Mouse (Mus musculus): ENCODE measurements around the gene Fam185a.

Gene Fam185a

DNA sequence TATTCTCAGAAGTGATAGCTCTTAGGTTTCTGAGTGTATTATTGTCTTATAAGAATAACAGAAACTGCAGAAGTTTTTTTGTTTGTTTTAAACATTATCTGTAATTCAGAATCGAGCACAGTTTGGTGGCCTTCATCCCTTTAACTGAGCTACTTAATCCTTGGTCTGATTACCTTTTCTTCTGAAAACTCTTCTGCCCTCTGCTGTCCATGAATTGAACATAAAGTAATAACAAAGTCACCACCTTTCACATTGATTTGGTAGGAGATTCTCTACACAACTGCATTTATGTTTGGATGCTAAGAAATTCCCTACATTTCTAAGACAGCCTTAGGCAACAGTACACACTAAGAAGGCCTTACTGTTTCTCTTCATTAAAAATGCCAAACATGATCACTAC, 4.1 kb upstream of the Fam185a start:
- DNase-seq (ENCODE audit: low read depth in 1 of 2, low spot score in 2 of 2), result no peak

DNA sequence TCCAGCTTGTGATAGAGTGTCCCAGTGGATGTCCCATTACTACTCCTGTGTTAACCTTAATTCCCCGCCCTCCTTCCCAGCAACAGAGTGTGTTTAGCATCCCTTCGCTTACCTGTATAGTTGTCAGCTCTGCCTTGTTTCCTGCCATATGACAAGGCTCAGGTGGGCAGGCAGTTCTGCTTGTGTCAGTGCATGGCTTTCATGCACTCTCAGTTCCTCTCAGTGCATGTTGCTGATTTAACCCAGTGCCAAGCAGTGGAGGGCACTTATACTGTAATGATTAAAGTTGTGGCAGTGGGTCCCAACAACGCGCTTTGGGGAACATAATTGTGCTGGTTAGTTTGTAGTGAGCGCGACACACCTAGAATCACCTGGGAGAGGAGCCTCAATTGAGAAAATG, 1.9 kb downstream of the Fam185a start:
- DNase-seq (ENCODE audit: low read depth in 1 of 2, low spot score in 2 of 2), result no peak

DNA sequence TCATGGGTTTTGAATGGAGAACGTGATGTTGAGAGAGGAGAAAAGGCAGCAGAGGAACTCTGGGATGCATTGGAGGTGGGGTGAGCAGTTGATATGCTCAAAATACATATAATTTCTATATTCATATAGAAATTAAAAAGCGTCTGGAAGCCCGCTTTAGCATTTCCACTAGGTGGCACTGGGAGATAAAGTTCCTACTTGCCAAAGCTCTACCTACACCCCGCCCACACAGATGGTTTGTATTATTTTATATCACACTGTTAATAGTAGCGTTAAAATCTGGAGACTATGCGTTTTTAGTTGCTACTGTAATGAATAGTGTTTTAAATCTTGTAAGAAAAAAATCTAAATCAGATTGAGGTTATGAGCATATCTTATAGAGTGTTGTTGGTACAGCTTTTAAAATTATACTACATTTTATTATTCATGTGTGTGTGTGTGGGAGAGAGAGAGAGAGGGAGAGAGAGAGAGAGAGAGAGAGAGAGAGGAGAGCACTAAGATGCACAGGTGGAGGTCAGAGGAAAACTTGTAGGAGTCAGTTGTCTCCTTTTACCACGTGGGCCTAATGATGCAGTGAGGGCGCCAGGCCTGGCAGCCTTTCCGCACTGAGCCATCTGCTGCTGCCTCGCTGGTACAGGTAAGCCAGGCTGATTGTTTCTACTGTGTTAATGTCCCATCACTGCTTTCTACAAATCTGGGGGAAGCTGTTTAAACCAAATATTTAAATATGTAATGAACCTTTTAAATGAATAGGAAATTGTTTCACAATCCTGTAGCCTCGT, 9.6 kb downstream of the Fam185a start:
- no peak for DNase-seq (ENCODE audit: low read depth in 1 of 2, low spot score in 2 of 2)

DNA sequence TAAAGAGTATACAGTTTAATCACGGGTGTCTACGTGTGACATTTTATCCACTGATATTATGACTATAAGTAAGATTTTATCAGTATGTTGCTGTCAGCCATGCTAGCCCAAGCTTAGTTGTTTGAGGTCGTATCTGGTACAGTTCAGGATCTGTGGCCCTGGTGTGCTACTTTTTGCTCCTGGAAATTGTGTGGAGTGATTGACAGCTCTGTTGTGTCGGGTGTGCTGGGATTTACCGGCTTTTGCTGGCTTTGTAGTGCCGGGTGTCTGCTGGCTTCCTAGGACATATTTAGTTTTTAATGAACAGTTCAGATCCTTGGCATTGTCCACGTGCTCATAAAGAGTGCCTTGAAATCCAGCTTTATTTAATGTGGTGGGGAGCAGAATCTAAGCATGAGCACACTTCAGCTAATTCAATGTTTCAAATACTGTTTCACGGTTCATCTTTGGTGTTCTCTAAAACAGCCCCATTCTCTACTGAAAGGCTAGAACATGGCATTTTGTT, 11.8 kb downstream of the Fam185a start:
- DNase-seq (ENCODE audit: low read depth in 1 of 2, low spot score in 2 of 2), result no peak

DNA sequence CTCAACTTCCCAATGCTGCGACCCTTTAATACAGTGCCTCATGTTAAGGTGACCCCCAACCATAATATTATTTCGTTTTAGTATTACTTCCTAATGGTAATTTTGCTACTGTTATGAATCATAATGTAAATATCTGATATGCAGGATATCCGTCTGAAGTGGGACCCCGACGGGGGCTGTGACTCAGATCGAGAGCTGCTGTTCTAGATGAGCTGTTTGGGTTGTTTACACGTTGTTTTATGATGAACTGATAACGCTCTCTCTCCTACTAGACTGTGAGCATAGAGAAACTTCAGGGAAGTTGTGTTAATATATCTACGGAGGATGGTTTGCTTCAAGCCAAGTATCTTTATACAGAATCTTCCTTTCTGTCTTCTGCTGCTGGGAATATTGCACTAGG, 13.7 kb downstream of the Fam185a start:
- no peak for DNase-seq (ENCODE audit: low read depth in 1 of 2, low spot score in 2 of 2)

DNA sequence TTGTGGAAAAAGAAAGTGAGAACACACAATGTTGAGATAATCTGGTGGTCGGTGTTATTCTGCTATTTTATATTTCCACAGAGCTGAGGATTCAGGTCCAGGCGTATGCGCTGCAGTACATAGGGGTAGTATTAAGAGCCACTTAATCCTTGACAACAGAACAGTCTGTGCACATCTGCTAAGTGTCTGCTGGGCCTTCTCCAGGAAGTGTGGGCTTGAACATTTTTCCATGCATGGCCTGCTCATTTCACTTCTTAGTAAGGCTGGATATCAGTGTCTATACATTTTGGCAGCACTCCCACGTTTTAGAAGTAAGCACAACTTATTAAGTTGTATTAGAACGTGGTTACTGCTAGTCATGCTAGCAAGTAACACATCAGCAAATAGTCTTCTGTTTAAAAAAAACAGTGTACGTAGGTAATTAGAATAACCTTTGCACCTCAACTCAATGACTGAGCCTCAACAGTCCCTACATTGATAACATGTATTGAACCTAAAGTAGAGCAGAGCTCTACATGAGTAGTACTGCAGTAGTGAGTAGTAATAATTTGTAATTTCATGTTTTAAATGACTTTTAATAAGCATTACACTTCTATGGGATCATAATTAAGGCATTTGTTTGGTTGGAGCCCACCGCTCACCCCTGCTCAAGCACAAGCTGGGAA, 14.8 kb downstream of the Fam185a start:
- DNase-seq (ENCODE audit: low read depth in 1 of 2, low spot score in 2 of 2), result no peak

DNA sequence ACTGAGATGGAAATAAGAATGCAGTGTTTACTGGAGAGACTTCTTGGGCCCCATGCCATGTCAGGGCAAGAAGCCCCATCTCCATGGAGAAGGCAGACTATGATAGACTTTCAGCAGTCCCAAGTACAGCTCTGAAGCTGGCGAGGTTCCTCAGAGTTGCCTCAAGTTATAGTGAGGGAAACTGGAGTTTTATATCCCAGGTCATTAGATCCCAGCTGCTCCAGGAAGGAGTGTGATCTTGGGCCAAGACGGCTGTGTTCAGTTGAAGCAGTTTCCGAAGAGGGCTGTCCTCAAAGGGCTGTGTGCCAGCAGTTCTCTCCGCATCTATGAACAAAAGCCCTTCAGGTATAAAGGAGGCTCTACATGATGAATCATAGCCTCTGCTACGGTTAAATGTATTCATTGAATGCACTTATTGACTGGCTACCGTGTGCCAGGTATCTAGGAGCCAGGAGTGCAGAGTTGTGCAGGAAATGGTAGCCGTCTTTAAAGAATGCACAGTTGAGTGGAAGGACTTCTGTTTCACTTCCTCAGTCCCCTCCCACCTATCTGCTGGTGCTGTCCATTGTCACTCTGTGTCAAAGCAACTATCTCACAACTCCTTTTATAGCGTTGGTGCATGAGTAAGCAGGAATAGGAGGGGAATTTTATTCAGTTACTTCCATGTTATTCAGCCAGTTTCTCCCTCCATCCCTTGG, 16.2 kb downstream of the Fam185a start:
- DNase-seq (ENCODE audit: low read depth in 1 of 2, low spot score in 2 of 2), result no peak

DNA sequence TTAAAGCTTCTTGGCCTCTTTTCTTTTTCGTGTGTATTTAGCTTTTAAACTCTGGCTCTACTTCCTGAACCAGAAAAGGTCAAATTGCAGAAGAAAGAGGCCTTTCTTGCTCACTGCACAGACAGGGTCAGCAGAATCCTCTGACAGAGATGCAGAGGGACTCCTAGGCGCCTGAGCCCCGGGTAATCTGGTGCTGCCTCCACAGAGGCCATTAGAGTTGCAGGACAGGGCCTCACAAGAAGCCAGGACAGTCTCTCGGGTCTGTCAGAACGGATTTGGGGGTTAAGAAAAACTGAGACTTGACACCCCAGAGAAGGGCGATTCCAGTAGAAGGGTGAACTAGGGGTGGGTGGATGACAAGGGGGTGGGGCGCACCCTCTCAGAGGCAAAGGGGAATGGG, 42.6 kb downstream of the Fam185a start:
- no peak for DNase-seq (ENCODE audit: low read depth in 1 of 2, low spot score in 2 of 2)

DNA sequence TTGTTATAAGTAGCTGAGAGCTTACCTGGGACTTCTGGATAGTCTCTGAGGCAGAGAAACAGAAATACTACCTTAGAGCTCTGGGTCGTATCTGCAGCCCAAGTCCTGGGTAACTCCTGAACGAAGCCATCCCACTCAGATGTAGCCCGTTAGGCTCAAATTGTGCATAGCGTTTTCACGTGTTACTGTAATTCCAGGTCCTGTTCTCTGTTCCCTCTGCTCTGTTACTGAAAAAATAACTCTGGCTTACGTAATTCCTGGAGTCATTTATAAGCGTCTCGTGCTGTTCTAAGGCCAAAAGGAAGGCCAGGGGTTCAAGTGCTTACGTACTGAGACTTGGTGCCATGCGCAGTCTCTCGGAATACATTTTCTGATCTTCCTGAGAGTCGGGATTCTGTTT, 43.3 kb downstream of the Fam185a start:
- DNase-seq (ENCODE audit: low read depth in 1 of 2, low spot score in 2 of 2), result no peak

DNA sequence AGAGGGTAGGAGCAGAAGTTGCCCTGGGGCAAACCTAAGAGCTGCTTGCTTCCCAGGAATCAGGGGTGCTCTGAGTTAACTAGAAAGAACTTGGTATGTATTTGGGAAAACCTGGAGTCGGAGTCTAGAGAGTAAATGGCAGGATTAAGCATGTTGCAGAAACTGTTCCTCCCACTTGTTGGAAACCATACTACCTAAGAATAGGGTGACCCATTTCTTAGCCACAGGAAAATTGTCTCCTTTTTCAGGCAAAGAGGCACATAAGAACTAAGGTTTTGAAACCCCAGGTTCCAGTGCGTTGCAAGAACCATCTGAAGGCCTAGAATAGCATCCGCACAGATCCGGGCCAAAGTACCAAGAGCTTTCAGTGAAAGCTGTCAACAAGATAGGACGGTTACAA, 53.7 kb downstream of the Fam185a start:
- no peak for DNase-seq (ENCODE audit: low read depth in 1 of 2, low spot score in 2 of 2)

DNA sequence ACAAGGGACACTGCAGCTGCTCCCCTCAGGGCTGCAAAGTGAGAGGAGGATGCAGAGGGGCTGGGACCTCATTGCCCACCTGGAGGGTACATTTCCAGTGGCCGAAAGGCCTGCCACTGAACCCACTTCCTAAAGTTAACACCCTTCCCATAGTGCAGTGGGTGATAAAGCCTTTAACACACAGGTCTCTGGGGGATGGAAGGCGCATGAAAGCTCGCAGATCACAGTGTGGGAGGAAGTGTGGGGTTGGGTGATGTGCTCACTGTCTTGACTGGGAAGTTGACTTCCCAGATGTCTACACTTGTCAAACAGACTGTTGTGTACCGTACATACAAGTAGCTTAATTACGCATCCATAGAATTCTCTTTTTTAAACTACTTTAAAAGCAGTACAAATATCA, 55.0 kb downstream of the Fam185a start:
- no peak for DNase-seq (ENCODE audit: low read depth in 1 of 2, low spot score in 2 of 2)

DNA sequence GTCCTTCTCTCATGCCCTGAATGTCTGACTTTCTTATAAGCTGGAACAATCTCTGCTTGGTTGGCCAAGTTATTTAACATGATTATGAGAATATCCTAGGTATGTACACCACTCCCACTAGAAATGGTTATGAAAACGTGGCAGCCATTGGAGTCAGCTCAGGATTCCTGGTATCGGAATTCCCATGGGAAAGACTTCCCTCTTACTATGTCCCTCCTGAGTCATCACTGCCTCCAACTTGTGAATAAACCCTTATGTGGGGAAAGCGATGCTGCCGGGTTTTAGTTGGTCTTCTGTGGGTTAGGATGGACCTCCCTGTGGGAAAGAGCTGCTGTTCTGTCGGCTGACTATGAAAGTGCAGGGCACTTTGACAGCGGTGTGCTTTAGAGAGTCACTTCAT, 56.8 kb downstream of the Fam185a start:
- no peak for DNase-seq (ENCODE audit: low read depth in 1 of 2, low spot score in 2 of 2)

DNA sequence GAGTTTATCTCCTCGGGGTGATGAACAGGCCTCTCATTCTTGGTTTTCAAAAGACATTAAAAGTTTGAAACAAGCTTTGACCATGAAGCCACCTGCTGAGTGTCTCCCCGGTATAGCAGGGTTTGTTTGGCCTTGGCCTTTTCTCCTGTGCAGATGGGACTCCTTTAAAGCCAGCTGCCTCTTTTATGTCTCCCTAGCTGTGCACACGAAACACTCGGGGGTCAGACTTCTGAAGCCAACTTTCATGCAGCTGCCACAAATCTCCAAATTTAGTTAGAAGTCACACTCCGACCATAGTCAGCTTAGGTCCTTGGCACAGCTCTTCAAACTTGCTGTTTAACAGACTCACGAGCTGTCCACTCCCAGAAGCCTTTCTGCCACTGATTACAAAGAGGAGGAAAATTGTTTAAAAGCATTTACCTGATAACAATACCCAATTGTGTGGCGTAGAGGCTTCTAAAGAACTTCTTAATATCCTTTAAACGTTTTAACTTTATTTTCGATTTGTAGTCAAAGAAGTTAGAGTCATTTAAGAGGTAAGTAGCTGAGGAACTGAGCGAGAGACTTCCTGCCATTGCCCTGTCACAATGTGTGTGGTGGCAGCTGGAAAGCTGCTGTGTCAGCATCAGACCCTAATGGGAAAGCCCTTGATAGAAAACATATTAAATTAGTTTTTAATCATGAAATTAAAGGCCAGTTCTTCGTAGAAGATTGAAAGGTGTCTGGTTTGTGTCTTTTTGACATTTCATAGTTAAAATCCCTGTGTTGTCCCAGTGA, 57.9 kb downstream of the Fam185a start:
- DNase-seq (ENCODE audit: low read depth in 1 of 2, low spot score in 2 of 2), result no peak

DNA sequence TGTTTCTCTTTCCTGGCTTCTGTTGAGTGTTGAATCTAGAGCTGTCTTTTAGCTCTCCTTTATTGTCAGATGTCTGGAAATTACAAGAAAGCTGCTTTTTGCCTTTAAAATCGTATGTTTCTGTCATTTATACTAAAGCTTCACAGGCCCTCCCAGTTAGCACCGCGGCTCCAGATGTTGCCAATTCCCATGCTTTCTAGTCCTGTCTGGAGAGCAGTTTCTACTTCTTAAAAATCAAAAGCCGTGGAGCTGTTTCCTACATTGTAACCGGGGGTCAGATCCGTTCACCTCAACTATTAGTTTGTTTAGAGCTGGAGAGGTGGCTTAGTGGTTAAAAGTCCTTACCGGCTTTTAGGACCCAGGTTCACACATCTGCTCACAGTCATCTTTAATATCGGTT, 58.5 kb downstream of the Fam185a start:
- no peak for DNase-seq (ENCODE audit: low read depth in 1 of 2, low spot score in 2 of 2)

DNA sequence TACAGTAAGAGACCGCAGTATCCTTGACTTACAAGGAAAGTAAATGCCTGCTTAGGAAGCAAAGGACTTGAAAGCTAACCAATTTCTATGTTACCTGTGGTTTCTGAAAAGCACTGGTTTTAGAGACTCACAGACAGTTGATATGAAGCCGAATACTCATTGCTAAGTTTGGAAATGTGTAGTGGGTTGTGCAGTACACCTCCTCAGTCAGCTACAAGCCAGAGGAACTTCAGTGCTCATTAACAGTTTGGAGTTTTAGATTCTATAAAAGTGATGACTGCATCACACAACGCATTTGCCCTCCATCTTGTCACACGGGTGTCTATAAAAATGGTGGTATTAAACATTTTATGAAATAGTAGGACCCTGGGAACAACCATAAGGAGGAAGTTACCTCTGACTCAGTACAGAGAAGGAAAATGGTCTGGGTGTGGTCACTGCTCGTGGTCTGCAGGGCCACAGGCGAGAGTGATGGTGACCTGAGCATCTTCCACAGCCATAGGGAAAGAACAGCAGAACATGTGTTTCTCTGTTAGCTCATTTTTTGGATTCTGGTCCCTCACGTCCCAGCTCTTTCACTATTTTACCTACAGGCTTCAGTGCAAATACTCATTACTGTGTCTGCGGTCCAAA, 60.6 kb downstream of the Fam185a start:
- no peak for DNase-seq (ENCODE audit: low read depth in 1 of 2, low spot score in 2 of 2)

DNA sequence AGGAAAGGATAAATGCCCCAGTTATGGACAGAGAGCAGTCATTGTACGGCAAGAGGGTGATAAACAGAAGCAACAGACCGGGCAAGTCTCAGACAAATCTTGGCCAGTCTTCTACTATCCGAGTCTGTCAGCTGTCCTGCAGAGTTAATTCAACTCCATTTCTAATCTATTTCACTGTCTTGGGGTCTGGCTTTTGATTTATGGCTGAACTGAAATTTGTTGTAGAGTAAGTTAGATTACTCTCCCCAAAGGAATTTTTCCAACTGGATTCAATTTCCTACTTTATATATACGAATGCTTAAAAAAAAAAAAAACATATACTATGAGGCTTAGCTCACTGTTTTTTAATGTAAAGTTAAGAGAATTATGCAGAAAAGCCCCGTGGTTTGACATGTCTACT, 62.0 kb downstream of the Fam185a start:
- DNase-seq (ENCODE audit: low read depth in 1 of 2, low spot score in 2 of 2), result no peak

DNA sequence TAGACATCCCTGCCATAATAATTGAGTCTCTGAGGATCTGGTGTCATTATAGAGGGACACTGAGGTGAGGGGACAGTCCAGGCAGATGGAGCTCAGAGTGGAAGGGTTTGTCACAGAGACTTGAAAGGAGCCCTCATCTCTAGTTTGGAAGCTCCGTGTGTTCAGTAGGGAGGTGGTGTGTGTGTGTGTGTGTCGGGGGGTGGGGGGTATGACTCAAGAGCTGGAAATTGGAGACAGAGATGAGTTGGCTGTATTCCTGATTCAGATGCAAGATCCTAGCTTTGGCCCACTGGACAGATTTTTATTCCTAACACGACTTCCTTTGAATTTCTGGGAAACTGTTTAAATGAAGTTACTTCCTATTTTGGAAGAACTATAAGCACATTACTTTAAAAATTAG, 62.5 kb downstream of the Fam185a start:
- no peak for DNase-seq (ENCODE audit: low read depth in 1 of 2, low spot score in 2 of 2)

DNA sequence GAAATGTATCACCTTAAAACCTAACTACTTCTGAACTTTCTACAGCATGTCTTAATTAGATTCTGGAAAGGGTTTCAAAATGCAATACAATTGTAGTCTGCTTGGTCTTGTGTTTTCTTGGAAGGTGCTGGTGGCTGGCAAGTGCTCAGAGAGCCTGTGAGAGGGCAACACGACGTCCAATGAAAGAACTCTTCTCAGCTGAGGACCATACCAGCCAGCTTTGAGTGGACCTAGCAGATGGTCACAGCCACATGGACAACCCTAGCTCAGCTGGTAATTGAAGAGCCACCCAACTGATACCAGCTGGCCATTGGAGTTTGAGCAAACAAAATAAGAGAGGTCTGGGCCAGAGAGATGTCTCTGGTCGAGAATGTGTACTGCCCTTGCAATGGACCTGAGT, 63.0 kb downstream of the Fam185a start:
- DNase-seq (ENCODE audit: low read depth in 1 of 2, low spot score in 2 of 2), result no peak

DNA sequence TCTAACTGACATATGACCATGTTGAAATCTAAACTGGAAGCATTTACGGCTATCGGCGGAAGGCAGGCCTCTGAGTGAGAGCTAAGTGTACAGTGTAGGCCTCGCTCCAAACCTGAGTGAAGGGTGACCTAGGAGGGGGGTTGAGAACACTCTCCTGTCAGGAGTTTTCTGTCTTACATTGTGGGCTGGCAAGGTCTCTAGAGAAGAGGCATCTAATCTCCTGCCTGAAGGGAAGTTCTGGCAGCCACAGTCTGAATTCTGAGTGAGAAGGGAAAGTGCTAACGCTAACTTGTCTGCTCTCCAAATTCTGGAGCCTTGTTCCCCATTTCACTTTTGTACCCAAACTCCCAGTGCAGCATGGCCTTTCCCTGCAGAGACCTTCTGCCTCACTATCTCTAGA, 63.7 kb downstream of the Fam185a start:
- DNase-seq (ENCODE audit: low read depth in 1 of 2, low spot score in 2 of 2), result no peak

DNA sequence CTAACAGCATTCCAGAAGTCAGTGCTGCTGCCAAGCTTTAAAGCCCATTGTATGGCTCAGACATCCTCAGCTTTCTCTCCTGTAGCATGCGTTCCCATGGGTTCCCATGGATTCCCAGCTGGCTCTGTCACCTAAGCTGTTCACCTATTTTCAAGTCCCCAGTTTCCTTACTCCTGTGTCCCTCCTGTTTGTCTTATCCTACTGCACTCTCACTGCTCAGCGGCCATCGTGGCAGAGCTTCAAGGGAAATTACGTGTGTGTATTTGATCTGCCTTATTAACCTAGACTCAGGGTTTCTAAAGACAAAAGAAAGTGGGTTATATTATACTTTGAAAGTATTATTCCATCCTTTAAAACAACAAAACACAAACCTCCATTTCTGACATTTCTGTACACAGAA, 64.4 kb downstream of the Fam185a start:
- no peak for DNase-seq (ENCODE audit: low read depth in 1 of 2, low spot score in 2 of 2)

DNA sequence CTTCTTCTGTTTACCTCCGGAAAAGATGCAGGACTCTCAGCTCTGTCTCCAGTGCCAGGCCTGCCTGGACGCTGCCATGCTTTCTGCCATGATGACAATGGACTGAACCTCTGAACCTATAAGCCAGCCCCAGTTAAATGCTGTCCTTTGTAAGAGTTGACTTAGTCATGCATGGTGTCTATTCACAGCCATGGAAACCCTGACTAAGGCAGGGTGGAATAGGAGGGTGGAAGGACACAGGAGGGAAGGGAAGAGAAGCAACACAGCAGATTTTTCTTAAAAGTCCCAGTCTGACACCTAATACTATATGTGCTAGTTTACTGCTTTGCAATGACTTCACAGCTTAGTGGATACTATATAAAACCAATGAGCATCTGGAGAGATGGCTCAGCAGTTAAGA, 66.7 kb downstream of the Fam185a start:
- DNase-seq (ENCODE audit: low read depth in 1 of 2, low spot score in 2 of 2), result no peak

Measured in monocyte, adult 2 months (primary cell).